Mouse (Mus musculus): ENCODE measurements around the gene Flywch1.

DNA sequence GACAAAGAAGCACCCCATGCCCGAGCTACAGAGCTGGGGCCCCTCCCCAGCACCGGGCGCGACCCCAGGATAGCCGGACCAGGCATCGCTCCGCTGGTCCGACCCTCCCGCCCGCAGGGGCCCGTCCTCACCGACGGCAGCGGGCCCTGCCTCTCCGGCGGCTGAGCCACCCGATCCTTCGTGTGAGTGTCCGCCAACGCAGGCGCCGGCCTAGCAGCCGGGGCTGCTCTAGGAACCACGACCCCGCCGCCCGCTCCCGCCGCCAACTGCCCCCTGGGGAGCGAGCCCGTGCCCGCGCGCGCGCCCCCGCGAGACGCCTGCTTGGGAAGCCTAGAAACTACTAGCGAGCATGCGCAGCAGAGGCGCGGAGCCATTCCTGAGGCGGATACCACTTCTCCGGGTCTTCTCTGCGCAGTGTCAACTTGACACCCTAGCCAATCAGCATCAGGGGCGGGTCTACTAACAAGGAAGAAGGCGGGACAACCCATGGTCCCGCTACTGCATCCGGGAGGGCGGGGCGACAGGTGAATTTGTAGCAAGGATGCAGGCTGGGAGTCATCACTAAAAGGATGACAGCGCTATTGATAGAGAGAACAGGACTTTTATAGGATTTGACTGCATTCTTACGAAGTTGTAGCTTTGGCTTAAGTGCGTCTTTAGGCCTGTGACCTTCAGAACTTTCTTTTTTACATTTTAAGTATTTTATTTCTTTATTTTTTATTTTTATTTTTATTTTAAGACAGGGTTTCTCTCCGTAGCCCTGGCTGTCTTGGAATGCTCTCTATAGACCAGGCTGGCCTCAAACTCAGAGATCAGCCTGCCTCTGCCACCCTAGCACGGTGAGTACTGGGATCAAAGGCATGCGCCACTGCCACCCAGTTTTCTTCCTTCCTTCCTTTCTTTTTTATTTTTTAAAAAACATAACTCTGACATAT is at the start of gene Flywch1:
- TF ChIP-seq GATA1 (IDR thresholded peaks at IDR 0.05; ENCODE audit: borderline replicate concordance, low read length) (no peak), FLI1 (IDR thresholded peaks at IDR 0.05; ENCODE audit: low read length) (no peak)

Data from megakaryocyte, embryonic 14.5 days (primary cell).